Mouse (Mus musculus) frontal cortex, postnatal 10 days (tissue): ENCODE results near the gene Majin.

Experiments used
- DNase-seq, 2 experiments: peaks; one replicate each; pipeline ENCODE4 v3.0.0; 2022; ENCODE audit warnings: low spot score in 2 of 2, mixed read lengths in 1 of 2

Gene Majin

GRCm38 (mm10) chr19:6227864-6228263, 43.7 kb downstream of the Majin start:
- no peak for DNase-seq

DNA sequence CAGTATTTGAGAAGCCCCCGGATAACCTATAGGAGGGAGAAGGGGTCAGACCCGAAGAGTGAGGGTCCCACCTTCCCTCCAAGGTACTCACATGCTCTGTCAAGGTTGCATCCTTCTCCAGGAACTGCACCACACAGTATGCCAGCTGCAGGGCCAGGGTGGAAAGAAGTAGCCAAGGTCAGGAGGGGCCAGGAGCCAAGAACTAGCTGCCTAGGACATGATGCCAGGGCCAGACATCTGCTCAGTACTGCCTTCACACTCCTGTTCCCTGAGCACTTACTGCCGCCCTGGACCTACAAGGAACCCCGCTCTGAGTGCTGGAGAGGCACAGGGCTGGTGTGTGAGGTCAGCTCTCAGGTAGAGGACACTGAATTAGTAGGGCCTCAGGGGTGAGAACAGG, 46.2 kb downstream of the Majin start:
- DNase-seq = no peak

GRCm38 (mm10) chr19:6231036-6231435, 46.8 kb downstream of the Majin start:
- no peak for DNase-seq

- no peak for DNase-seq
Measured at GRCm38 (mm10) chr19:6233647-6234046, 49.5 kb downstream of the Majin start.

DNA sequence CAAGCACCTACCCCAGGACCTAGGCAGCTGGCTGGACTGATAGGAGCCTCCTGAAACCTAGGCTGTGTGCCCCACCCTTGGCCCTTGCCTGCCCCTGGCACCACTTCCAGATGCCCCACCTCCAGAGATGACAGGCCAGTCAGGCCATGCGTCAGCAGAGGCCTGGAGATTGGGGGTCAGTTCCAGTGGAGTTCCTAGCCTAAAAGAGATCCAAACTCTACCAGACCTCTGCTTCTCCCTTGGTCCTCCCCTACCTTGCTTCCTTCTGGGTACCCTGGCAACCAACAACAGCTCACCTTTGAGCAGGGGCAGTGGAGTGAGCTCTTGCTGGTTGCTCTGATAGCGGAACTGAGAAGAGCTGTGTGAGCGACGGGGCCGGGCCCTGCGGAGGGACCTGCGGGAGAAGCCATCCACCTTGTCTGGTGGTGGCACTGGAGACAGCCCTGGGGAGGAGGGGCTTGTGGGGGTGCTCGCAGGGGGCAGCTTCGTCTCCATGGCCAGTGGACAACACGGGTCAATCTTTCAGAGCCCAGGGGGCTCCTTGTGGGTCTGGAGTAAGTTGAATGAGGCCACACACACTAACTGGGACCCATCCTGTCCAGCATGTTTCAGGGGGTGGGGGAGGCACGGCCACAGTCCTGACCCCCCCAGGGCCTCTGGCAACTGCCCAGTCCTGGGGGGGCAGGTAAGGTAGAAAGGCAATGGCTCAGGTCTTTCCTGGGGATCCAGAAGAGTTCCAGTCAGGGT, 50.3 kb downstream of the Majin start:
- no peak for DNase-seq

DNA sequence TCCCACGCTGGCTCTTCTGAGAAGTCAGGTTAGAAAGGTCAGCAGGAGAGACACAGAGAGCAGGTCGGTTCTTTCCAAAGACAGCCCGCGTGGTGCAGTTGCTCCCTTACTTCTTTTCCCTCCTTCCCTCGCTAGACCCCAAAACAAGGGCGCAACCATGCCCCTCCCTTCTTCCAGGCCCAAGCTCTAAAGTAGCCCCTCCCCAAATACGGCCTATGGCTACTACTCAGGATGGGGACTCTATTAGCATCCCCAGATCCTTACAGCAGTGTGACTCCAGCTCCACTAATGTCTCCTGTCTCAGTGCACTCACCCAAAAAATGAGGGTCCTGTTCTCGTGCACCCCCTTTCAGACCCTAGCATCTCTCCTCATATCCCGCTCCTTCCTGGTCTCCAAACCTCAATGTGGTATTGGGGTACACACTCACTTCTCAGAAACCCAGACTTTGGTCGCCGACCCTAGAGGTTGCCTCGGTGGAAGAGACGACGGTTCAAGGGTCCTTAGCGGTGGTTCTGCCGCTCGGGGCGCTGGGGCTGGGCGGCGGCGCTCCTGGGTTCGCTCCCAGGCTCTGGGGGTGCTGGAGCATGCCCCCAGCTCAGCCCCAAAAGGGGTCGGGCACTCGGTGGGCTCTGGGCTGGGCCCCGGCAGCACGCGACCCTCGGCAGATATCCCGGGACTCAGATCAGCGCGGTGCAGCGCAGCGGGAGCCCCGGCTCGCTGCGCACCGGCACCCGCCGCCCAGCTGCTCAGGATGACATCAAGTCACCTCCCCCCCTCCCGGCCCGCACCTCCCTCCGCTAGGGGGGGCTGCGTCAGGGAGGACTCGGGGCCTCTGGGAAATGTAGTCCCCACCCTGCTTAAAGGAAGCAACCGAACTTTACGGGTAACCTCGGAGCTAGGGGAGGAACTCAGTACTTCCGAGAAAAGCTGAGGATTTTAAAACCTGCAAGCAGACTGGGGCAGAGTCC, 51.2 kb downstream of the Majin start, which contains the start of gene Ppp2r5b:
Ppp2r5b (minus strand) TSS at position 789 of the 969 bp plus-strand sequence.
- DNase-seq = peak; percentile 93 to 94

DNA sequence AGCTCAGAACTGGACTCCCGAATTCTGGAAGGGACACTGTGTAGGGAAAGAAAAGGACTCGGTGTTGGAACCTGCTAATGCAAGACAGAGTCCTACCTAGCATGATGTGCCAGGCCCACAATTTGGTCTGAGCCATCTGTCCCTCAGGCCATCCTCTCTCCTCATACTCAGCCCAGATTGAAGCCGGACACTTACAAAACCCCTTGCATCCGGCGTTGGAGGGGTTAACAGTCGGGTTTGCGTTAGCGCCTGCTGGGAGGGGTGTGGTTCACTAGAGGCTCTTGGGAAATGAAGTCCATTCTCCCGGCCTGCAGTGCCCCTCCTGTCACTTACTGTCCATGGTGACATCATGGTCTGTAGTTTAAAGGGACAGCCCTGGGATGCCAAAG, 51.9 kb downstream of the Majin start:
- peak; percentile 90 to 91 for DNase-seq

DNA sequence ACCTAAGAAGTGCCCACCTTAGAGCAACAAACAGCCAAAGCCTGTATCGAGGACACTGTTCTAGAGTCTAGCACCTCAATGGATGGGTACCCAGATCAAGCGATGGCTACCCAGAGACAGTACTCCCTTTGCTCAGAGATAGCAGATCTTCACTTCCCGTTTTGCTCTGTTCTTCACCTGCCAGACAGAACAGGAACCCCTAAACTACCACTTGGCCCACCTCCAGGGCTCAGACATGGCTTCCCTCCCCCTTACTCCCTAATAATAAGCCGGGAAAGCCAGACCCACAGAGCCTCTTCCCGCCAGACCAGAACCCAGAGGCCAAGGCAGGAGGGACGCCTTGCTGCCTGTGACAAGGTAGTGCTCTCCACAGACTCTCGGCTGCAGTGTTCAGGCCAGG, 52.7 kb downstream of the Majin start:
- no peak for DNase-seq

GRCm38 (mm10) chr19:6238740-6239139, 54.6 kb downstream of the Majin start:
- DNase-seq = no peak

- no peak for DNase-seq
Measured at GRCm38 (mm10) chr19:6240136-6240535, 55.9 kb downstream of the Majin start.

GRCm38 (mm10) chr19:6240725-6241124, 56.5 kb downstream of the Majin start:
- DNase-seq = no peak

GRCm38 (mm10) chr19:6241274-6242107, 57.3 kb downstream of the Majin start, which contains the start of gene Atg2a:
TSS of gene Atg2a (plus strand) at chr19:6241668.
- peak; percentile 97 to 98 for DNase-seq

- DNase-seq = no peak
Measured at GRCm38 (mm10) chr19:6242281-6242680, 58.1 kb downstream of the Majin start.

DNA sequence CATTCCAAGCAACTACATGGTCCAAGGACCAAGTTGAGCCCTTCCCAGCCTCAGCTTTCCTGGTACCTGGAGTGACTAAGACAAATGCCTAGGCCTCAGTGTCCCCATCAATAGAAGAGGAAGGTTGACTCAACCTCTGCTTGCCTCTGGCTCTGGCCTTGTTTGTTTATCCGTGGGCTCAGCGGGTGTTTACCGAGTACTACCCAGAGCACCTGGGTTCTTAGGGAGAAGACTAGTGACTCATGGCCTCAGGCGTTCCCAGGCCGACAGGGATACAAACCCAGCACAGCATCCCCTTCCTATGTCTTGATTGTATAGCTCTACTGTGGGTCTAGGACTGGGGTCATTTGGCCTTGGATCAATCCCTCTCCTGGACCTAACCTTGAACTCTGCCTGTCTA, 59.0 kb downstream of the Majin start:
- no peak for DNase-seq

DNA sequence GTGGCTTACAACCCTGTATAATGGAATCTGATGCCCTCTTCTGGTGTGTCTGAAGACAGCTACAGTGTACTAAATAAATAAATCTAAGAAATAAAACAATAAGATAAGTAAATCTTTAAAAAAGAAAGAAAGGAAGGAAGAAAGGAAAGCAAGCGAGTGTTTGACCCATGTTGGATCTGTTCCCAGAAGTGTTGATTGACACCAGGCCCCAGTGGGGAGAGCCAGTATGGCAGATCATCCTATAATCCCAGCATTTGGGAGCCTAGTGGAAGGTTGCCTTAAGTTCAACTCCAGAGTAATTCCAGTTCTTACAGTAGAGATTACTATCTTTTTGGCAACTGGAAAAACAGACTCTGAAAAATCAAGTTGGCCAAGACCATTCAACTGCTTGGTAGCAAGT, 61.6 kb downstream of the Majin start:
- DNase-seq = no peak

GRCm38 (mm10) chr19:6247526-6248300, 63.5 kb downstream of the Majin start:
- no peak for DNase-seq

GRCm38 (mm10) chr19:6253021-6253420, 68.8 kb downstream of the Majin start:
- DNase-seq = no peak

DNA sequence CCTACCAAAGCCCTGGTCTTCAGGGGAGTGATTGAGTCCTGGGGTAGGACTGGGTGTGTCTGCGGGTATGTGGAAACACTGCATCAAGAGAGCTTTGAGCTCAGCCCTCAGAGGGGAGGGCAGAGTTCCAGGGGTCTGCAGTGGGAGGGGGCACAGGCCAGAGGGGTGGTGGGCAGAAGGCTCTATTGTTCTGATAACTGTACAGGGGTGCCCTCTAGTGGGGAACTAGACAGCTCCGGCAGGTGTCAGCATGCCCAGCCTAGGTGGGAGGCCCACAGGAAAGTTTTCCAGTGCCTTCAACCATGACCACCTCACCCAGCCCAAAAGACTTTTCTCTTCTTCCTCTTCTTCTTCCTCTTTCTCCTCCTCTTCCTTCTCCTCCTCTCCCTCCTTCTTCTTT, 76.2 kb downstream of the Majin start:
- no peak for DNase-seq

DNA sequence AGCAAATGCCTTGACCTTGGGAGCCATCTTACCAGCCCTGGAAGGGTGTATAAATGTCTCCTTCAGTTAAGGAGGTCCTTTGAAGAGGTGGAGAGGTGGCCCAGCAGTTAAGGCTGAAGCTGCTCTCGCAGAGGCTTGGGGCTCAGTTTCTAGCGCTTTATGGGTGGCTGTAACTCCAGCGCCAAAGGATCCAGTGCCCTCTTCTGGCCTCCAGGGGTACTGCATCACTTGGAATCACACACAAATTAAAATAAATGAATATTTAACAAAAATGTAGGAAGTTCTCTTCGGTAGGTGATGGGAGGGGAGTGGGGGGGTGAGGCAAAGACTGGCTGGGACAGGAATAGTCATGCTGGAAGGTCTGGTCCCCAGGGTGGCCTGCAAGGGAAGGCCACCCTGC, 76.8 kb downstream of the Majin start:
- no peak for DNase-seq

DNA sequence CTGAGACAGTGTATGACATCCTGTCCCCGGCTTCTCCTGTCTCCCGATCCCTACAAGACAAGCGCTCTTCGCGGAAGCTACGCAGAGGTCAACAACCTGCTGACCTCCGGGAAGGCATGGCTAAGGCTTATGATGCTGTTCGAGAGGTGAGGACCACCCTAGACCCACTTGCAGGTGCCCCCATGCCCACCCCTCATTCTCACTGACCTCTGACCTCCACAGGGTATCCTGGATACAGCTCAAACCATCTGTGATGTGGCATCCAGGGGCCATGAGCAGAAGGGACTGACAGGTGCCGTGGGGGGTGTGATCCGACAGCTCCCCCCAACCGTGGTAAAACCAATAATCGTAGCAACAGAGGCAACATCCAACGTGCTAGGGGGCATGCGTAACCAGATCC, 77.2 kb downstream of the Majin start:
- DNase-seq = no peak

GRCm38 (mm10) chr19:6262222-6262621, 78.0 kb downstream of the Majin start:
- peak in 1 of 2 experiments; percentile 57 for DNase-seq
